Mouse (Mus musculus) embryonic fibroblast, embryonic 13.5 days (primary cell): ENCODE results near the gene Scamp2. TPM values are rescaled to one million over a fixed set of nuclear protein-coding genes. Genes with fewer than 3 reads are reported as not detected.

ENCODE experiments used
- H3K27ac ChIP-seq: 2 replicates; pipeline ENCODE4 v1.5.1; 2012; ENCODE audit warnings: low read length, control low read depth, inconsistent platforms; ENCODE audit not compliant: insufficient read depth
- H3K4me1 ChIP-seq: 2 replicates; pipeline ENCODE4 v1.6.1; 2011; ENCODE audit warnings: low read length; ENCODE audit not compliant: control insufficient read depth, insufficient read depth
- H3K4me3 ChIP-seq: 2 replicates; pipeline ENCODE4 v1.5.1; 2011; ENCODE audit warnings: mild to moderate bottlenecking, control low read depth, low read length; ENCODE audit not compliant: insufficient read depth
- CTCF ChIP-seq: IDR thresholded peaks from 2 replicates; pipeline ENCODE4 v1.5.1; 2011; ENCODE audit warnings: mild to moderate bottlenecking, control low read depth, low read length, moderate library complexity, borderline replicate concordance; ENCODE audit not compliant: insufficient read depth
- POLR2A ChIP-seq: IDR thresholded peaks from 2 replicates; pipeline ENCODE4 v1.6.1; 2011; ENCODE audit warnings: low read depth, mild to moderate bottlenecking, control low read depth, low read length, moderate library complexity
- polyA plus RNA-seq: library from polyadenylated mRNA; stranded (reverse); fragments of >200 nt; gene quantifications from 2 replicates; pipeline ENCODE4 v1.2.4, GENCODE M21; 2011; ENCODE audit warnings: low read depth; ENCODE audit not compliant: missing spikeins, insufficient read length

Scamp2 gene
- polyA plus RNA-seq, 1 experiment = 38.2 TPM

- H3K27ac ChIP-seq = no peak overlapping the region
- no peak for TF ChIP-seq POLR2A
- TF ChIP-seq CTCF = no peak
Measured at GRCm38 (mm10) chr9:57561711-57562099, 962 bp downstream of the Scamp2 start.

GRCm38 (mm10) chr9:57562896-57563372, 2.2 kb downstream of the Scamp2 start:
- no peak overlapping the region for H3K4me3 ChIP-seq
- H3K4me1 ChIP-seq = peaks cover 9% of the 10 kb centered on the region
- no peak overlapping the region for H3K27ac ChIP-seq
- TF ChIP-seq CTCF (no peak), POLR2A (no peak)

More at GRCm38 (mm10) chr9:57561711-57562099, 962 bp downstream of the Scamp2 start:
- peaks cover 9% of the 10 kb centered on the region for H3K4me1 ChIP-seq
- H3K4me3 ChIP-seq = peak overlapping the region; percentile 72

- TF ChIP-seq CTCF (no peak), POLR2A (no peak)
Measured at GRCm38 (mm10) chr9:57564609-57565008, 3.9 kb downstream of the Scamp2 start.

GRCm38 (mm10) chr9:57565741-57566221, 5.0 kb downstream of the Scamp2 start:
- no peak for TF ChIP-seq POLR2A
- H3K4me3 ChIP-seq = no peak overlapping the region
- H3K4me1 ChIP-seq = peaks cover 9% of the 10 kb centered on the region
- no peak overlapping the region for H3K27ac ChIP-seq

More at GRCm38 (mm10) chr9:57564609-57565008, 3.9 kb downstream of the Scamp2 start:
- no peak overlapping the region for H3K4me3 ChIP-seq
- peaks cover 9% of the 10 kb centered on the region for H3K4me1 ChIP-seq
- H3K27ac ChIP-seq = no peak overlapping the region

- 0 out of 2 replicates have a peak, but pooled peaks have one; percentile 3 for TF ChIP-seq CTCF
- no peak for TF ChIP-seq POLR2A
- Histone ChIP-seq H3K27ac (no peak overlapping the region), H3K4me3 (no peak overlapping the region), H3K4me1 (peaks cover 7% of the 10 kb centered on the region)
Measured at GRCm38 (mm10) chr9:57566846-57567245, 6.1 kb downstream of the Scamp2 start.

GRCm38 (mm10) chr9:57568500-57568899, 7.8 kb downstream of the Scamp2 start:
- Histone ChIP-seq H3K27ac (no peak overlapping the region), H3K4me3 (no peak overlapping the region), H3K4me1 (peaks cover 4% of the 10 kb centered on the region; the same call in 1 of the 2 replicates)
- TF ChIP-seq POLR2A = no peak
- no peak for TF ChIP-seq CTCF

GRCm38 (mm10) chr9:57574397-57574796, 13.7 kb downstream of the Scamp2 start:
- no peaks in the 10 kb centered on the region for H3K4me1 ChIP-seq
- TF ChIP-seq POLR2A (no peak), CTCF (no peak)
- H3K4me3 ChIP-seq = no peak overlapping the region
- H3K27ac ChIP-seq = no peak overlapping the region

- Histone ChIP-seq H3K27ac (no peak overlapping the region), H3K4me3 (no peak overlapping the region), H3K4me1 (no peaks in the 10 kb centered on the region)
- TF ChIP-seq CTCF (no peak), POLR2A (no peak)
Measured at GRCm38 (mm10) chr9:57575577-57575976, 14.8 kb downstream of the Scamp2 start.

GRCm38 (mm10) chr9:57577144-57577849, 16.6 kb downstream of the Scamp2 start:
- Histone ChIP-seq H3K27ac (no peak overlapping the region), H3K4me1 (no peaks in the 10 kb centered on the region), H3K4me3 (no peak overlapping the region)
- no peak for TF ChIP-seq CTCF
- no peak for TF ChIP-seq POLR2A

- TF ChIP-seq POLR2A (no peak), CTCF (no peak)
- no peaks in the 10 kb centered on the region for H3K4me1 ChIP-seq
- H3K27ac ChIP-seq = no peak overlapping the region
- no peak overlapping the region for H3K4me3 ChIP-seq
Measured at GRCm38 (mm10) chr9:57584991-57585390, 24.2 kb downstream of the Scamp2 start.
